Mouse (Mus musculus) lung, postnatal 0 days (tissue): Measurements from ENCODE around the gene Sobp.

Experiments used
- CTCF ChIP-seq: IDR thresholded peaks from 2 replicates; pipeline ENCODE4 v1.5.1; 2016; ENCODE audit warnings: antibody characterized with exemption, mild to moderate bottlenecking
- EP300 ChIP-seq: IDR thresholded peaks from 2 replicates; pipeline ENCODE4 v1.6.1; 2016; ENCODE audit warnings: antibody characterized with exemption, mild to moderate bottlenecking, control low read depth

GRCm38 (mm10) chr10:43055405-43055804, 118.9 kb downstream of the Sobp start:
- TF ChIP-seq EP300: no peak
- no peak for TF ChIP-seq CTCF
